Comparison of ENCODE assay signal across 8 mouse cellular contexts in the genomic region with DNA sequence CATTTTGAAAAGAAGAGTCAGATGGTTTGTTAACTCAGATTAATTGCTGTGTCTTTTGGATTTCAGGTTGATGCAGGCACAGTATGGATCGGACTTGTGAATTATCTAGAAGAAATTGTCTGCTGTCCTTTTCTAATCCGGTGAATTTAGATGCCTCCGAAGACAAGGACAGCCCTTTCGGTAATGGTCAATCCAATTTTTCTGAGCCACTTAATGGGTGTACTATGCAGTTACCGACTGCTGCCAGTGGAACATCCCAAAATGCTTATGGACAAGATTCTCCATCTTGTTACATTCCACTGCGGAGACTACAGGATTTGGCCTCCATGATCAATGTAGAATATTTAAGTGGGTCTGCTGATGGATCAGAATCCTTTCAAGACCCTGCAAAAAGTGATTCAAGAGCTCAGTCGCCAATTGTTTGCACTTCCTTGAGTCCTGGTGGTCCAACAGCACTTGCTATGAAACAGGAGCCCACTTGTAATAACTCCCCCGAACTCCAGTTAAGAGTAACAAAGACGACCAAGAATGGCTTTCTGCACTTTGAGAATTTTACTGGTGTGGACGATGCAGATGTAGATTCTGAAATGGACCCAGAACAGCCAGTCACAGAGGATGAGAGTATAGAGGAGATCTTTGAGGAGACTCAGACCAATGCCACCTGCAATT. TPM values are rescaled to one million over a fixed set of nuclear protein-coding genes. Genes with fewer than 3 reads are reported as not detected.
DNase-seq lines count a peak whose midpoint lies in the region; ATAC-seq and TF ChIP-seq lines count a peak whose summit lies in the region.

No protein-coding gene starts in this region.

- TF ChIP-seq EP300 in heart, adult 2 months (IDR thresholded peaks at IDR 0.05; ENCODE audit: insufficient read depth, low read depth, low read length), result no peak

- TF ChIP-seq POLR2A in heart, adult 2 months (IDR thresholded peaks at IDR 0.05; ENCODE audit: insufficient read depth, low read depth, low read length), result no peak
- no peak for TF ChIP-seq POLR2A in thymus, adult 2 months (IDR thresholded peaks at IDR 0.05; ENCODE audit: control insufficient read depth, extremely low read depth, insufficient read depth, low read length, poor library complexity)

- H3K27me3 ChIP-seq in heart, adult 2 months (ENCODE audit: control insufficient read depth, insufficient read depth, low read length), result no peaks in the 10 kb centered on the region
- no peaks in the 10 kb centered on the region for H3K27me3 ChIP-seq in thymus, adult 2 months (ENCODE audit: control insufficient read depth, insufficient read depth, low read length)
- H3K27me3 ChIP-seq in liver, embryonic 12.5 days (replicated peaks), result no peaks in the 10 kb centered on the region

- TF ChIP-seq CTCF in heart, adult 2 months (IDR thresholded peaks at IDR 0.05), result no peak
- TF ChIP-seq CTCF in thymus, adult 2 months (IDR thresholded peaks at IDR 0.05; ENCODE audit: borderline replicate concordance, control insufficient read depth, extremely low read depth, insufficient read depth, low read length, poor library complexity), result no peak

- H3K79me2 ChIP-seq in heart, adult 2 months (replicated peaks; ENCODE audit: control insufficient read depth, insufficient read depth, low read length), result peaks cover 6% of the 10 kb centered on the region

- 53% methylated on average over 10 of the region's 10 CpGs for WGBS in heart, adult 2 months
- 83% methylated on average over 10 of the region's 10 CpGs for WGBS in thymus, adult 2 months
- 59% methylated on average over 10 of the region's 10 CpGs for WGBS in liver, embryonic 12.5 days (ENCODE audit: insufficient replicate concordance)

- peak overlapping the region; percentile 96 for H3K9ac ChIP-seq in heart, adult 2 months (ENCODE audit: low read depth, low read length)
- peak overlapping the region; percentile 96 for H3K9ac ChIP-seq in liver, embryonic 12.5 days

- peaks cover 24% of the 10 kb centered on the region for H3K4me1 ChIP-seq in heart, adult 2 months (ENCODE audit: control insufficient read depth, insufficient read depth, low read length)
- peaks cover 20% of the 10 kb centered on the region for H3K4me1 ChIP-seq in thymus, adult 2 months (replicated peaks; ENCODE audit: control insufficient read depth, insufficient read depth, low read length)
- peaks cover 79% of the 10 kb centered on the region for H3K4me1 ChIP-seq in liver, embryonic 12.5 days

- H3K9me3 ChIP-seq in liver, embryonic 12.5 days (replicated peaks), result no peaks in the 10 kb centered on the region

- peak overlapping the region; percentile 94 for H3K27ac ChIP-seq in heart, adult 2 months
- H3K27ac ChIP-seq in thymus, adult 2 months (ENCODE audit: control insufficient read depth, insufficient read depth, low read length), result peak overlapping the region; percentile 80; the same call in 1 of the 2 replicates
- H3K27ac ChIP-seq in liver, embryonic 12.5 days, result peak overlapping the region; percentile 93

- DNase-seq in heart, adult 2 months, result no peak
- DNase-seq in heart, postnatal 14 days, result no peak
- DNase-seq in thymus, adult 2 months, result no peak
- no peak for DNase-seq in thymus, adult 18-20 months
- DNase-seq in urinary bladder, postnatal 4 days (ENCODE audit: low spot score in 2 of 2), result no peak
- DNase-seq in T-cell, adult 2 months (ENCODE audit: low spot score), result no peak
- no peak for DNase-seq in adrenal gland, postnatal 25 days

- peak overlapping the region; percentile 92 for H3K4me3 ChIP-seq in heart, adult 2 months
- H3K4me3 ChIP-seq in thymus, adult 2 months (ENCODE audit: control insufficient read depth, insufficient read depth, low read length), result peak overlapping the region; percentile 88
- peak overlapping the region; percentile 84 for H3K4me3 ChIP-seq in liver, embryonic 12.5 days

- ATAC-seq in liver, embryonic 12.5 days, result no peak

- peak overlapping the region; percentile 97 for H3K4me2 ChIP-seq in liver, embryonic 12.5 days

- intact Hi-C loops in heart, adult 2 months (cut with DNase I), result loop anchor here (5.0 kb wide), 1 partner anchor 109 kb away; a partner anchor contains a TSS
- intact Hi-C loops in heart, postnatal 14 days (cut with DNase I), result no loop called here

- peaks cover 45% of the 10 kb centered on the region for H3K36me3 ChIP-seq in heart, adult 2 months (ENCODE audit: control insufficient read depth, insufficient read depth, low read length)
- peaks cover 20% of the 10 kb centered on the region for H3K36me3 ChIP-seq in thymus, adult 2 months (ENCODE audit: control insufficient read depth, insufficient read depth, low read length)
- H3K36me3 ChIP-seq in liver, embryonic 12.5 days, result peaks cover 48% of the 10 kb centered on the region

RNA-seq across cellular contexts. Expression of a gene that starts 3.7 kb away (rescaled TPM):
- total RNA-seq in heart, adult 2 months (2021), result 10 to 100 TPM; 52.5 to 55.8 TPM
- 11.0 and 18.4 TPM in 2 replicates for polyA plus RNA-seq in heart, adult 2 months (2012; rRNA removed)
- total RNA-seq in heart, postnatal 14 days (2021), result 10 to 100 TPM; 80.5 to 85.2 TPM
- polyA plus RNA-seq in thymus, adult 2 months (2012; rRNA removed), result 32.8 and 38.6 TPM in 2 replicates
- polyA plus RNA-seq in liver, embryonic 12.5 days (2016; fragmentation: Nextera tagmentation; extraction: Ambion mirVana), result 27.1 and 27.5 TPM in 2 replicates
- total RNA-seq in adrenal gland, postnatal 25 days (2021), result 121 and 142 TPM in 2 replicates
